Mouse (Mus musculus) E14TG2a.4 (cell line): ENCODE measurements around the gene Pdzrn4.

Source experiments
- H3K27me3 ChIP-seq: 2 replicates; pipeline ENCODE4 v1.6.1; 2014; ENCODE audit warnings: low read length, control low read depth; ENCODE audit not compliant: insufficient read depth
- H3K36me3 ChIP-seq: 2 replicates; pipeline ENCODE4 v1.6.1; 2014; ENCODE audit warnings: low read length, control low read depth; ENCODE audit not compliant: insufficient read depth
- H3K4me1 ChIP-seq: replicated peaks from 2 replicates; pipeline ENCODE4 v1.6.1; 2014; ENCODE audit warnings: low read depth, low read length, control low read depth
- H3K4me3 ChIP-seq: replicated peaks from 2 replicates; pipeline ENCODE4 v1.5.1; 2014; ENCODE audit warnings: mild to moderate bottlenecking, low read length
- H3K9me3 ChIP-seq: 2 replicates; pipeline ENCODE4 v1.6.1; 2014; ENCODE audit warnings: low read length, control low read depth
- CTCF ChIP-seq: conservative IDR thresholded peaks from 2 replicates; pipeline ENCODE4 v1.5.1; 2014; ENCODE audit warnings: low read length
- NANOG ChIP-seq: IDR thresholded peaks from 2 replicates; pipeline ENCODE4 v1.6.1; 2014; ENCODE audit warnings: borderline replicate concordance, low read length, mixed read lengths
- POU5F1 ChIP-seq: IDR thresholded peaks from 2 replicates; pipeline ENCODE4 v1.6.1; 2014; ENCODE audit warnings: low read length, borderline replicate concordance

Pdzrn4 gene

DNA sequence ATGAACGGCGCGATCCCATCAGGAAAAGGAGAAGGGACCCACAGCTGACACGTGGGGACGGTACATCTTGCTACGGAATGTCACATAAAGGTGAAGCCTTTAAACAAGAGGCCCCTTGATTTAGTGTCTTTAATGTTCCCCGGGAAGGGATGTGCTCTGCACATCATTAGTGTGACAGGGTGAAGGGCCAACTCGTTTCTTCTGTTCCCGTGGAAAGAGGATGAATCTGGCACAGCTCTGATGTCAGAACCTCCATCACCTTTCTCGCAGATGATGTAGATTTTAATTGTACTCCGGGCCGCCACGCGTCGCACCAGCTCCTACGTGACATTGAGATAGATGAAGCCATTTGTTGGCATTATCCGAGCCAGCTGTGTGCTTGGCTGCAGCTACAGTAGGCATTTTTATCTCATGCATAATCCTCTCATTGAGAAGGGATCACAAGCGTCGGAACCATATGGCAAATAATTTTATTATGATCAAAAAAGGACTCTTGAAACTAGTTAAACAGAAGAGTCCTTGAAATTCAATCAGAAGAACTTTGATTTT lies 124.1 kb downstream of the Pdzrn4 start:
- Histone ChIP-seq H3K4me3 (no peak overlapping the region), H3K4me1 (peaks cover 19% of the 10 kb centered on the region)
- no peak for TF ChIP-seq NANOG
- TF ChIP-seq CTCF, result no peak
- TF ChIP-seq POU5F1, result no peak

DNA sequence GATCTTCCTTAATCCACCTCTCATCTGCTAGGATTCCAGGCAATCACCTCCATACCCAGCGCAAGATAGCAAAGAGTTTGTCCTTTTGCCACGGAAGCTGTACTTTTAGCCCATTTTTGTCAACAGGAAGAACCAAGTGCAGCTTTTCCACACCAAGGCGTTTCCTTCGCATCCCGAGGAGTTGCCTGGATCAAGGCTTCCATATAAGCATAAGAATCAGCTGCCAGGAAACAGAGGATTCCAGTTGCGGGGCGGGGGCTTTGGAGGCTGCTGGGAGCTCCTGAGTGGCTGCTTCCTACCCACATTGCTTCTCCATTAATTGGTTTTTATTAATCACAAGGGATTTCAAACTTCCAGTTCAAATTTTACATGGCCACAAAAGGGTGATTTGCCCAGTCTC lies 125.0 kb downstream of the Pdzrn4 start:
- H3K4me1 ChIP-seq, result peaks cover 19% of the 10 kb centered on the region
- no peak overlapping the region for H3K4me3 ChIP-seq
- no peaks in the 10 kb centered on the region for H3K36me3 ChIP-seq
- H3K27me3 ChIP-seq, result no peaks in the 10 kb centered on the region
- no peaks in the 10 kb centered on the region for H3K9me3 ChIP-seq
- no peak for TF ChIP-seq NANOG
- TF ChIP-seq POU5F1, result no peak; the same call in 1 of the 2 replicates
- no peak for TF ChIP-seq CTCF

More for the DNA sequence above, 124.1 kb downstream of the Pdzrn4 start:
- no peaks in the 10 kb centered on the region for H3K36me3 ChIP-seq
- no peaks in the 10 kb centered on the region for H3K27me3 ChIP-seq
- H3K9me3 ChIP-seq, result no peaks in the 10 kb centered on the region

DNA sequence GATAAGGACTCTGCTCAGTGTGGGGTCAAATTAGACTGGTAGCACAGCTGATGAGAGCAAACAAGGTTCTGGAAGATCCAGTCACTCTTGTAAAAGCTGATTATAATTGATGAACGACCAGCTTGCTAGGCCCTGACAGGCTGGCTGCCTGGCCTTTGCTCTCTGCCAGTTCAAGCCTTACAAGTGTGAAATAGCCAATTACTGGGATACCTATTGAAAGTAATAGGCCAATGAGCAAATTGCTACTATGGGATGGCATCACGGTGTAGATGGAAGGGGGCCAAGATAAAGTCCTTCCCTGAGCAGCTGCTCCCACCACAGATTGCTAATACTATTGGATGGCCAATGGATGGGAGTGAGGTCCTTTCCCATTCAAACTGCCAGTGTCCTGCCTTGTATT lies 128.2 kb downstream of the Pdzrn4 start:
- H3K9me3 ChIP-seq, result no peaks in the 10 kb centered on the region
- TF ChIP-seq NANOG (no peak), CTCF (no peak), POU5F1 (no peak)
- H3K36me3 ChIP-seq, result no peaks in the 10 kb centered on the region
- no peaks in the 10 kb centered on the region for H3K27me3 ChIP-seq
- H3K4me3 ChIP-seq, result no peak overlapping the region
- peaks cover 19% of the 10 kb centered on the region for H3K4me1 ChIP-seq

DNA sequence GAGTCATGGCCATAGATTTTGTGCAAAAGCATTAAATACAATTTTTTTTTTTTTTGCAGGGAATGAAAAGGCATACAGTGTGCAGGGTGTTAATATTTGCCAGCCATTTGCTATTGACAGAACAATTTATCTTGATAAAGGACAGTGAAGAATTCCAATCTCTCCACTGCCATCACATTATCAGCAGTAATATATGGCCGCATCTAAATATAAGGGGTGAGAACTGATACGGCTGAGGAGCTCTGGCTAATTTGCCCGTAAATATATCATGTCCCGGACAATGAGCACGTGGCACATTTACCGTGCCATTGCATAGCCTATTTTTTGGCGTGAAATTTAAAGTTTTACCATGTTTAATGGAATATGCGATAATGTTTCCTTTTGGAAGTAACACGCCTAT lies 128.7 kb downstream of the Pdzrn4 start:
- Histone ChIP-seq H3K9me3 (no peaks in the 10 kb centered on the region), H3K36me3 (no peaks in the 10 kb centered on the region), H3K4me3 (no peak overlapping the region), H3K4me1 (peaks cover 19% of the 10 kb centered on the region), H3K27me3 (no peaks in the 10 kb centered on the region)
- TF ChIP-seq CTCF, result no peak
- TF ChIP-seq POU5F1, result no peak
- no peak for TF ChIP-seq NANOG

DNA sequence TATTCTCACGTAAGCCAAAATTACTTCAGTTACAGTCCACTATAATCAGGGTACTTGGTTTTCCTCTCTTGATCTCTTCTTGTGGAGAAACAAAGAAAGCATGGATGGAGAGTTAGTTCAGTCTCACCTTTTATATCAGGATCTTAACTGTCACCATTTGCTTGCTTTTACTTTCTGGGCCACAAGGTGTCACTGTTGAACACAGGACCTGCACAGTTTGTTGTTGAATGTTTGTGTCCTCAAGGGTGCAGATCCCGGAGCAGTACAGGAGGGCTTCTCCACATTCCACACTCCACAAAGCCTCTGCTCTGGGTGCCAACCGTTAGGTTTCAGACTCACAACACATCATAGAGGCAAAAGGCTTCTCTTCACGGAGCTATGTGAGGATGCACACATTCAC lies 130.1 kb downstream of the Pdzrn4 start:
- Histone ChIP-seq H3K9me3 (no peaks in the 10 kb centered on the region), H3K36me3 (no peaks in the 10 kb centered on the region), H3K4me1 (peaks cover 10% of the 10 kb centered on the region), H3K27me3 (no peaks in the 10 kb centered on the region), H3K4me3 (no peak overlapping the region)
- no peak for TF ChIP-seq NANOG
- peak; percentile 32 for TF ChIP-seq CTCF
- no peak for TF ChIP-seq POU5F1

DNA sequence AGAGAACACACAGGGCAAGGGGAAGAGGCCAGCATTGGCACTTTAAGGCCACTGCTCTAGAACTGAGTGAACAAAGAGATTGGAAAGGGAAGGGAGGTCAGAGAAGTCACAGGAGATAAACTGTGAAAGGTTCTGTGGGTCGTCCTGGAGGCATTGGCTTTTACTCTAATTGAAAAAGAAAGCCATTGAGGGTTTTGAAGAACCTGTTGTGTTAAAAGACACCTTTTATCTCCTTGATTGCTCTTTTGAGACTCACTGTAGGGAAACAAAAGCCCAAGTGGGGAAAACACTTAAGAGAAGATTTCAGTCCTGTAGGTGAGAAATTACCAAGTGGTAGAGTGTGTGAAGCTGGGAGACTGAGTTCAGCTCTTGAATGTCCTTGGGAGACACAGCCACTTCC lies 146.6 kb downstream of the Pdzrn4 start:
- TF ChIP-seq NANOG (peak; percentile 99), POU5F1 (no peak), CTCF (no peak)
- Histone ChIP-seq H3K36me3 (no peaks in the 10 kb centered on the region), H3K27me3 (peaks cover 33% of the 10 kb centered on the region), H3K4me1 (peaks cover 7% of the 10 kb centered on the region; the same call in 1 of the 2 replicates), H3K4me3 (no peak overlapping the region), H3K9me3 (no peaks in the 10 kb centered on the region)

DNA sequence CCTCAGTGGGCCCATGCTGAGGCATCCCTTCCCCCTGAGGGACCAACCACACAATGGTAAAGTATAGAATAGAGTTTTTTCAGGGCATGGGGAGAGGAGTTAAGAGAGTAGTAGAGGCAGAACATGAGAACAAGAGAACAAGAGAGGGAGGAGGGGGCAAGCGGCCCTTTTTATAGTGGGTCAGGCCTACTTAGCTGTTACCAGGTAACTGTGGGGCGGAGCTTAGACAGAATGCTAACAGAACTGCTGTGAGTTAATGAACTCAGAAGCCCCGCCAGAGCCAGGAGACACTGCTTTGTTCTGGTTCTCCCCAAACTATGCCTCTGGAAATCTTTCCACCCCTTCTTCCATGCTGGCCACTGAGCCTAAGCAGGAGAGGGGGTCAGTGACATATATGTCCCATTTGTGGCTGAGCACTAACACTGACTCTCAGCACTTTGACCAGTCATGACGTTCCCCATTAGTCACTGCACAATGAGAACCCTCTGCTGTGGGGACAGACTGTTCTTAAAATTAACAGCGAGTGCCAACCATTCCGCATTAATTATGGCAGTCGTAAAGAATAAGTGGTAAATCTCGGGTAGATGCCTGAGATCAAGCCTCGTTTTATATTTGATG lies 150.7 kb downstream of the Pdzrn4 start:
- no peak for TF ChIP-seq POU5F1
- Histone ChIP-seq H3K4me1 (peaks cover 7% of the 10 kb centered on the region; the same call in 1 of the 2 replicates), H3K36me3 (no peaks in the 10 kb centered on the region), H3K9me3 (no peaks in the 10 kb centered on the region; the same call in 1 of the 2 replicates), H3K27me3 (peaks cover 12% of the 10 kb centered on the region), H3K4me3 (no peak overlapping the region)

DNA sequence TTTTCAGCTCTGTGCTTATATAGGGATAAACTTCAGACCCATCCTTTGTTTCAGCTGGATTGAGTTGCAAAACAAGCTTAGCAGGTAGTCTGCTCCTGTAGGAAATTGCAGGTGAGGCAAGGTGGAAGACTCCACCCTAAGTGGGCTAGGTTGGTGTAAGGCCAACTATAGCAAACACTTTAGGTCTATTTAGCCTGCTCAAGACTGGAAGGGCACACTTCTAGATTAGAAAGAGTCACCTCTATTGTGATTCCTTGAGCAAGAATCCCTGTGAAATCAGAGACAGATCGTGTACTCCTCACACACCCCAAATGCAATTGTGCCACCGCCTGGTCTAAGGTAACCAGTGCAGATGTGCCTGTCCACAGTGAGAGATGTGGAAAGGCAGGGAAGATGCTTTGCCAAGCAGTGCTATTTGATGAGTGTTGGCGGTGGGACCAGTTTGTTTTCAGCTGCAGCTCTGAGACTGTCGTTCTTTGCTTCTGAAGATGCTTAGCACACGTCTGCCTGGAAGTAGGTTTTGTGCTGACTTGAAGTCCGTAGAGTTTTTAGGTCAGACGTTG lies 158.4 kb downstream of the Pdzrn4 start:
- TF ChIP-seq NANOG (no peak), POU5F1 (no peak), CTCF (no peak)
- H3K27me3 ChIP-seq, result no peaks in the 10 kb centered on the region
- H3K9me3 ChIP-seq, result 0 out of 2 replicates have a peak, but pooled peaks cover 3% of the 10 kb centered on the region
- no peaks in the 10 kb centered on the region for H3K36me3 ChIP-seq
- H3K4me3 ChIP-seq, result no peak overlapping the region
- H3K4me1 ChIP-seq, result peaks cover 12% of the 10 kb centered on the region
